Mouse (Mus musculus): ENCODE measurements at regions not wholly inside any gene's neighbourhood (a gene's known extent, or its start where the extent isn't known, plus 50 kb on each side); places are given as distances from the start of the nearest gene placed in this dataset.

- H3K4me2 ChIP-seq (ENCODE audit: low read depth, low read length, poor library complexity, severe bottlenecking), result no peak overlapping the region
- H3K9ac ChIP-seq (replicated peaks; ENCODE audit: low read length, poor library complexity, severe bottlenecking), result no peak overlapping the region
- H3K4me3 ChIP-seq (ENCODE audit: low read depth, low read length), result no peak overlapping the region
- no peaks in the 10 kb centered on the region for H3K4me1 ChIP-seq (ENCODE audit: insufficient read depth, low read length)
- H3K36me3 ChIP-seq (ENCODE audit: insufficient read depth, low read length), result no peaks in the 10 kb centered on the region
- no peaks in the 10 kb centered on the region for H3K9me3 ChIP-seq (ENCODE audit: low read length)
- DNase-seq (ENCODE audit: low spot score) (no peak), ATAC-seq (ENCODE audit: low FRiP score) (no peak)
- no peak for TF ChIP-seq CTCF (IDR thresholded peaks at IDR 0.05)
- no peak overlapping the region for H3K27ac ChIP-seq (ENCODE audit: low read depth, low read length)
- 93% methylated on average over 2 of the region's 2 CpGs for WGBS
- H3K27me3 ChIP-seq (ENCODE audit: insufficient read depth, low read length), result no peaks in the 10 kb centered on the region
Observed at GRCm38 (mm10) chr16:68704569-68704968, 1083.9 kb upstream of the Cadm2 start.

- WGBS, result 89% methylated on average over 4 of the region's 4 CpGs
- Histone ChIP-seq H3K4me1 (ENCODE audit: insufficient read depth, low read length) (no peaks in the 10 kb centered on the region), H3K4me3 (ENCODE audit: low read depth, low read length) (no peak overlapping the region), H3K27ac (ENCODE audit: low read depth, low read length) (no peak overlapping the region), H3K9me3 (ENCODE audit: low read length) (no peaks in the 10 kb centered on the region), H3K27me3 (ENCODE audit: insufficient read depth, low read length) (no peaks in the 10 kb centered on the region), H3K4me2 (ENCODE audit: low read depth, low read length, poor library complexity, severe bottlenecking) (no peak overlapping the region), H3K36me3 (ENCODE audit: insufficient read depth, low read length) (no peaks in the 10 kb centered on the region), H3K9ac (replicated peaks; ENCODE audit: low read length, poor library complexity, severe bottlenecking) (no peak overlapping the region)
- no peak for DNase-seq (ENCODE audit: low spot score)
- TF ChIP-seq CTCF (IDR thresholded peaks at IDR 0.05), result no peak
- no peak for ATAC-seq (ENCODE audit: low FRiP score)
Observed at GRCm38 (mm10) chr16:68666972-68667538, 1046.3 kb upstream of the Cadm2 start.

GRCm38 (mm10) chr16:68658436-68658835, 1037.7 kb upstream of the Cadm2 start:
- H3K36me3 ChIP-seq (ENCODE audit: insufficient read depth, low read length), result no peaks in the 10 kb centered on the region
- WGBS, result 77% methylated on average over 4 of the region's 4 CpGs
- no peak overlapping the region for H3K27ac ChIP-seq (ENCODE audit: low read depth, low read length)
- H3K9ac ChIP-seq (replicated peaks; ENCODE audit: low read length, poor library complexity, severe bottlenecking), result no peak overlapping the region
- ATAC-seq (ENCODE audit: low FRiP score), result no peak
- no peak overlapping the region for H3K4me3 ChIP-seq (ENCODE audit: low read depth, low read length)
- no peak for TF ChIP-seq CTCF (IDR thresholded peaks at IDR 0.05)
- no peaks in the 10 kb centered on the region for H3K27me3 ChIP-seq (ENCODE audit: insufficient read depth, low read length)
- no peak overlapping the region for H3K4me2 ChIP-seq (ENCODE audit: low read depth, low read length, poor library complexity, severe bottlenecking)
- DNase-seq (ENCODE audit: low spot score), result no peak
- no peaks in the 10 kb centered on the region for H3K4me1 ChIP-seq (ENCODE audit: insufficient read depth, low read length)
- no peaks in the 10 kb centered on the region for H3K9me3 ChIP-seq (ENCODE audit: low read length)

- Histone ChIP-seq H3K27ac (ENCODE audit: low read depth, low read length) (no peak overlapping the region), H3K4me2 (ENCODE audit: low read depth, low read length, poor library complexity, severe bottlenecking) (no peak overlapping the region), H3K4me3 (ENCODE audit: low read depth, low read length) (no peak overlapping the region), H3K4me1 (ENCODE audit: insufficient read depth, low read length) (no peaks in the 10 kb centered on the region), H3K27me3 (ENCODE audit: insufficient read depth, low read length) (no peaks in the 10 kb centered on the region), H3K9me3 (ENCODE audit: low read length) (no peaks in the 10 kb centered on the region), H3K9ac (replicated peaks; ENCODE audit: low read length, poor library complexity, severe bottlenecking) (no peak overlapping the region), H3K36me3 (ENCODE audit: insufficient read depth, low read length) (no peaks in the 10 kb centered on the region)
- WGBS, result 47% methylated on average over 2 of the region's 2 CpGs
- ATAC-seq (ENCODE audit: low FRiP score), result no peak
- TF ChIP-seq CTCF (IDR thresholded peaks at IDR 0.05), result no peak
- DNase-seq (ENCODE audit: low spot score), result no peak
Observed at GRCm38 (mm10) chr16:68627976-68628375, 1007.3 kb upstream of the Cadm2 start.

GRCm38 (mm10) chr16:68614041-68614440, 993.3 kb upstream of the Cadm2 start:
- no peaks in the 10 kb centered on the region for H3K4me1 ChIP-seq (ENCODE audit: insufficient read depth, low read length)
- peak; percentile 29 for DNase-seq (ENCODE audit: low spot score)
- H3K4me2 ChIP-seq (ENCODE audit: low read depth, low read length, poor library complexity, severe bottlenecking), result no peak overlapping the region
- no peaks in the 10 kb centered on the region for H3K27me3 ChIP-seq (ENCODE audit: insufficient read depth, low read length)
- no peaks in the 10 kb centered on the region for H3K9me3 ChIP-seq (ENCODE audit: low read length)
- H3K4me3 ChIP-seq (ENCODE audit: low read depth, low read length), result no peak overlapping the region
- H3K36me3 ChIP-seq (ENCODE audit: insufficient read depth, low read length), result no peaks in the 10 kb centered on the region
- H3K27ac ChIP-seq (ENCODE audit: low read depth, low read length), result no peak overlapping the region
- 71% methylated on average over 2 of the region's 2 CpGs for WGBS
- ATAC-seq (ENCODE audit: low FRiP score), result no peak
- TF ChIP-seq CTCF (IDR thresholded peaks at IDR 0.05), result peak; percentile 58
- no peak overlapping the region for H3K9ac ChIP-seq (replicated peaks; ENCODE audit: low read length, poor library complexity, severe bottlenecking)

Data from midbrain, postnatal 0 days (tissue).